Mouse (Mus musculus) heart, postnatal 0 days (tissue): Measurements from ENCODE around the gene Ddi1.

Source experiments
- CTCF ChIP-seq: IDR thresholded peaks from 2 replicates; pipeline ENCODE4 v1.5.1; 2016; ENCODE audit warnings: antibody characterized with exemption, control low read depth, low read depth
- EP300 ChIP-seq: IDR thresholded peaks from 2 replicates; pipeline ENCODE4 v1.6.1; 2016; ENCODE audit warnings: antibody characterized with exemption, low read depth

- no peak for TF ChIP-seq CTCF
- no peak for TF ChIP-seq EP300
These were observed 17.1 kb upstream of the Ddi1 start for GRCm38 (mm10) chr9:6286770-6287169.
